Mouse (Mus musculus) spleen, adult 2 months (tissue): ENCODE results near the gene Cryga.
"Not testable (repeated sequence)": the region's sequence is repeated elsewhere in the genome, so short reads cannot be mapped to it uniquely, and the experiment has no call there.

Experiments
- CTCF ChIP-seq: fragments of 200-500 bp; IDR thresholded peaks from 2 replicates; pipeline ENCODE4 v1.5.1; 2011; ENCODE audit warnings: mild to moderate bottlenecking, inconsistent platforms; ENCODE audit not compliant: insufficient read depth, insufficient read length, insufficient replicate concordance; ENCODE audit errors: extremely low read depth
- POLR2A ChIP-seq: fragments of 200-500 bp; IDR thresholded peaks from 2 replicates; pipeline ENCODE4 v1.6.1; 2011; ENCODE audit warnings: low read depth, low read length, inconsistent platforms

DNA sequence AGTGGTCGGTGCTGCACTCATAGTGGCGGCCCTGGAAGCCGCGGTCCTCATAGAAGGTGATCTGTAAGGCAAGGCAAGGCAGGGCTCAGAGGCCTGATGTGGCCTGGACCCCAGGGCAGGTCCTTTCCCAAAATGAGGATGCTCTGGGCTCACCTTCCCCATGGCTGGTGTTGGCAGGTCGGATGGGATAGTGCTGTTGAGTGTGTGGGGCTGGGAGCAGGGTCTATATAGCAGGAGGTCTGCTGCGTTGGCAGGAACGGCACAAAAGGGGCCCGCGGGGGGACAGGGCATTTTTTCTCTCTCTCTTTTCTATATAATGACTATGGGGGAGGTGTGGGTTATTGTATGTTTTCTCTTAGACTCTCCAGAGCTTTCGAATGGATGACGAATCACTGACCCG is 52.2 kb downstream of the Cryga start, which contains the start of gene Cryge:
- TF ChIP-seq CTCF, POLR2A: not testable (repeated sequence)
